Mouse (Mus musculus) layer of hippocampus, adult 2 months (tissue): ENCODE results near the gene Eif2b2. TPM values are rescaled to one million over a fixed set of nuclear protein-coding genes. Genes with fewer than 3 reads are reported as not detected.

ENCODE experiments used
- DNase-seq, 2 experiments: peaks; one replicate each; pipeline ENCODE4 v3.0.0; 2022; ENCODE audit warnings: low spot score in 2 of 2
- H3K27ac ChIP-seq: fragments of 200-600 bp; 2 replicates; pipeline ENCODE4 v1.8.1; 2022
- H3K4me3 ChIP-seq: fragments of 200-600 bp; 2 replicates; pipeline ENCODE4 v1.8.1; 2022; ENCODE audit warnings: mild to moderate bottlenecking
- CTCF ChIP-seq: fragments of 200-600 bp; conservative IDR thresholded peaks from 2 replicates; pipeline ENCODE4 v1.8.1; 2022; ENCODE audit warnings: antibody characterized with exemption, mild to moderate bottlenecking, moderate library complexity
- long read RNA-seq, 2 experiments: library from polyadenylated mRNA; stranded (forward); transcript quantifications; one replicate each; pipeline ENCODE4 v2.0.0; 2021; ENCODE audit warnings: borderline mapping rate in 2 of 2
- total RNA-seq, 2 experiments: library from RNA; stranded (reverse); gene quantifications; 2 replicates each; pipeline ENCODE4 v1.2.3; 2021

The Eif2b2 gene
- 10 to 100 TPM; 63.5 to 65.3 TPM for total RNA-seq
- long read RNA-seq, experiment 1, transcript Eif2b2-201 (8 exons, 1,605 nt): major isoform, 24 of 32 reads
- long read RNA-seq, experiment 1, partial matches to known transcripts: 4 of 32 reads
- long read RNA-seq, experiment 1, other reads (novel, unspliced or antisense): 3 of 32 reads
- long read RNA-seq, experiment 2, transcript Eif2b2-201 (8 exons, 1,605 nt): major isoform, 46 of 52 reads
- long read RNA-seq, experiment 2, partial matches to known transcripts: 1 of 52 reads
- long read RNA-seq, experiment 2, other reads (novel, unspliced or antisense): 5 of 52 reads

GRCm38 (mm10) chr12:85219236-85219904 is at the start of gene Eif2b2:
TSS of gene Eif2b2 (plus strand) at chr12:85219481.
- peak; percentile 99 for DNase-seq
- TF ChIP-seq CTCF: no peak
- peak within 1 kb of the TSS; percentile 89 for H3K27ac ChIP-seq
- H3K4me3 ChIP-seq: peak within 1 kb of the TSS; percentile 82

DNA sequence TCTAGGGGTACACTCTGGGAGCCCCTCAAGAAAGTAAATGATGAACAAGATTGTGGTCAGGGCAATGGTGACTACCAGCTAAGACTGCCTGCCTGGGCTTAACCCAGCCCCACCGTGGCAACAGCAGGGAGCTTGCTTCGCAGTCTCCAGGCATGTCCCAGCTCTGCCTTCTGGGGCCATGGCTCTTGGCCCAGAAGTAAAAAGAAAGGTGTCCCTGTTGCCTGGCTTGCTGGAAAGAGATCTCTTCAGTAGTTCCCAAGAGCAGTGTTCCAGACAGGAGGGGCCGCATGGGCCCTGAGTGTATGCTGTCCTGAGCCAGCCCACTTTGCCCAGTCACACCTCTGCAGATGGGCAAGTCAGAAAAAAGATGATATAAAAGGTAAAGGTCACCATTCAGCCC is 49.4 kb upstream of the Eif2b2 start:
- DNase-seq: no peak
- 0 out of 2 replicates have a peak overlapping the region, but pooled peaks have one; percentile 78 for H3K27ac ChIP-seq
- H3K4me3 ChIP-seq: peak overlapping the region; percentile 57; the same call in 1 of the 2 replicates
- TF ChIP-seq CTCF: no peak

DNA sequence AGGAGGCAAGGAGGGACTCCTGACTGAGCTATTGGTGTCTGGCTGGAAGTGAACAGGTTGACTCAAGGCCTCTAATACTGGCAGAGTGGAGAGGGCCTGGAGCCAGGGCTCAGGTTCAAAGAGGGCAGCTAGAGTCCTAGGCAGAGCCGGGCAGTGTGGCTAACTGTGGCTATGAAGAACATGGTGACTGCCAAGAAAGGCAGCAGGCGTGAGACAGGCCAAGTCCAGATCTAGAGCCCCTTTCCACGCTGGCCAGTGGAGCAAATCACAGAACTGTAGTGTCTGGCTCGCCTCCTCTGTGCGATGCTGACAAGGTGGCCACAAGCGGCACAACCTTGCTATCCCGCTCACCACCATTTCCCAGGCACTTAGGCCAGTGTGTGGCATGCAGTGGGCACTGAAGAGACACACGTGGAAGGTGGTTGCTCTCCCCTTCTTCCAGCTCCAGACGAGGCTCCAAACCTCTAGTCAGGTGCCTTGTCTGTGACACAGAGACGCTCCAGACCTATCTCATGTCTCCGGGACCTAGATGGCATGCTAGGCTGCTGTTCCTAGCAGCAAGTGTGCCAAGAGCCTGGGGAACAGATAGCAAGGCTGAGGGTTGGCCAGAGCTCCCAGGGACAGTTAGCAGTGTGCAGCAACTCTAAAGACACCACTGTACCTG is 48.9 kb upstream of the Eif2b2 start:
- Histone ChIP-seq H3K4me3 (no peak overlapping the region), H3K27ac (0 out of 2 replicates have a peak overlapping the region, but pooled peaks have one; percentile 78)
- DNase-seq: no peak
- TF ChIP-seq CTCF: no peak

- H3K4me3 ChIP-seq: no peak overlapping the region
- no peak for TF ChIP-seq CTCF
- no peak overlapping the region for H3K27ac ChIP-seq
- no peak for DNase-seq
Measured at GRCm38 (mm10) chr12:85170948-85171307, 48.4 kb upstream of the Eif2b2 start.

- TF ChIP-seq CTCF: peak; percentile 32
- no peak for DNase-seq
- Histone ChIP-seq H3K4me3 (no peak overlapping the region), H3K27ac (no peak overlapping the region)
Measured at GRCm38 (mm10) chr12:85174016-85174415, 45.3 kb upstream of the Eif2b2 start.

GRCm38 (mm10) chr12:85175087-85175675 is 44.1 kb upstream of the Eif2b2 start:
- H3K27ac ChIP-seq: no peak overlapping the region
- no peak for TF ChIP-seq CTCF
- DNase-seq: no peak
- no peak overlapping the region; the same call in 1 of the 2 replicates for H3K4me3 ChIP-seq

- peak overlapping the region; percentile 36; the same call in 1 of the 2 replicates for H3K27ac ChIP-seq
- H3K4me3 ChIP-seq: no peak overlapping the region; the same call in 1 of the 2 replicates
- no peak for DNase-seq
- no peak for TF ChIP-seq CTCF
Measured at GRCm38 (mm10) chr12:85175926-85176845, 43.1 kb upstream of the Eif2b2 start.

- Histone ChIP-seq H3K4me3 (peak overlapping the region; percentile 43), H3K27ac (peak overlapping the region; percentile 36; the same call in 1 of the 2 replicates)
- TF ChIP-seq CTCF: no peak
- no peak for DNase-seq
Measured at GRCm38 (mm10) chr12:85176846-85177523, 42.3 kb upstream of the Eif2b2 start.

GRCm38 (mm10) chr12:85177740-85178239 is 41.5 kb upstream of the Eif2b2 start, which contains the start of gene Pgf:
TSS of gene Pgf (minus strand) at chr12:85177790.
- Histone ChIP-seq H3K27ac (peak within 1 kb of the TSS; percentile 36; the same call in 1 of the 2 replicates), H3K4me3 (peak within 1 kb of the TSS; percentile 43)
- TF ChIP-seq CTCF: no peak
- DNase-seq: no peak

DNA sequence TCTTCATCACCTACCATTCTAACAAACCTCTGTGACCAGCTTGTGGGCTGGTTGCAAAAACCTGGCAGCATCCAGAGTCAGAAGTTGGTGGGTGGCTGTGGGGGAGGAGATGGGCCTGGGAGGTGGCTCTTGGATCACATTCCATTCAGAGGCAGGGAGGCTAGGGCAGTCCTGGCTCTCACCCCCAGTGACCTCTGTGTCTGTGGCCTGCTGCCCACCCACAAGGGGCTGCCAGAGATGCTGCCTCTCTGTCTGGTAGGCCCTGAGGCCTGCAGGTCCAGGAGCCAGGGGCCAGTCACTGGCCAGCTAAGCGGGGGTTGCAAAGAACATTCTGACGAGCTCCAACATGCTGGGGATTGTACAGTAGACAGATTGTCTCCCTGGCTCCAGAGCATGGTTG is 41.0 kb upstream of the Eif2b2 start:
- no peak overlapping the region for H3K27ac ChIP-seq
- TF ChIP-seq CTCF: no peak
- H3K4me3 ChIP-seq: no peak overlapping the region
- no peak for DNase-seq
